Mouse (Mus musculus): ENCODE results near the gene Ctnnb1. TPM values are rescaled to one million over a fixed set of nuclear protein-coding genes. Genes with fewer than 3 reads are reported as not detected.

Ctnnb1 gene
- total and polyA plus RNA-seq, 2 experiments from 2014 or later = 214 to 857 TPM

GRCm38 (mm10) chr9:120893435-120893834 is 35.6 kb upstream of the Ctnnb1 start:
- no peak for ATAC-seq (ENCODE audit: insufficient read depth, low read depth)
- Histone ChIP-seq H3K36me3 (replicated peaks; ENCODE audit: control insufficient read depth, insufficient read depth, low read length) (no peaks in the 10 kb centered on the region), H3K4me3 (ENCODE audit: low read depth, low read length) (no peak overlapping the region), H3K27ac (ENCODE audit: low read depth) (no peak overlapping the region), H3K4me2 (ENCODE audit: low read depth, low read length) (no peak overlapping the region), H3K9ac (replicated peaks; ENCODE audit: low read depth, low read length) (no peak overlapping the region), H3K27me3 (ENCODE audit: control insufficient read depth, insufficient read depth, low read length) (no peaks in the 10 kb centered on the region), H3K9me3 (replicated peaks; ENCODE audit: control insufficient read depth, low read length) (no peaks in the 10 kb centered on the region), H3K4me1 (ENCODE audit: control insufficient read depth, insufficient read depth) (no peaks in the 10 kb centered on the region)
- 89% methylated on average over 11 of the region's 11 CpGs for whole genome bisulfite sequencing
- no peak for DNase-seq (ENCODE audit: low spot score)
- TF ChIP-seq CTCF (IDR thresholded peaks at IDR 0.05; ENCODE audit: low read depth) (no peak), EP300 (IDR thresholded peaks at IDR 0.05; ENCODE audit: low read depth) (no peak)

- H3K27ac ChIP-seq (ENCODE audit: low read depth) = no peak overlapping the region
- no peaks in the 10 kb centered on the region for H3K9me3 ChIP-seq (replicated peaks; ENCODE audit: control insufficient read depth, low read length)
- no peaks in the 10 kb centered on the region for H3K27me3 ChIP-seq (ENCODE audit: control insufficient read depth, insufficient read depth, low read length)
- DNase-seq (ENCODE audit: low spot score) = no peak
- H3K9ac ChIP-seq (replicated peaks; ENCODE audit: low read depth, low read length) = no peak overlapping the region
- 41% methylated on average over 10 of the region's 10 CpGs for WGBS
- ATAC-seq (ENCODE audit: insufficient read depth, low read depth) = no peak
- no peak overlapping the region for H3K4me3 ChIP-seq (ENCODE audit: low read depth, low read length)
- H3K36me3 ChIP-seq (replicated peaks; ENCODE audit: control insufficient read depth, insufficient read depth, low read length) = no peaks in the 10 kb centered on the region
- H3K4me2 ChIP-seq (ENCODE audit: low read depth, low read length) = no peak overlapping the region
- TF ChIP-seq CTCF (IDR thresholded peaks at IDR 0.05; ENCODE audit: low read depth) (no peak), EP300 (IDR thresholded peaks at IDR 0.05; ENCODE audit: low read depth) (no peak)
- no peaks in the 10 kb centered on the region for H3K4me1 ChIP-seq (ENCODE audit: control insufficient read depth, insufficient read depth)
Measured at GRCm38 (mm10) chr9:120893971-120894370, 35.0 kb upstream of the Ctnnb1 start.

DNA sequence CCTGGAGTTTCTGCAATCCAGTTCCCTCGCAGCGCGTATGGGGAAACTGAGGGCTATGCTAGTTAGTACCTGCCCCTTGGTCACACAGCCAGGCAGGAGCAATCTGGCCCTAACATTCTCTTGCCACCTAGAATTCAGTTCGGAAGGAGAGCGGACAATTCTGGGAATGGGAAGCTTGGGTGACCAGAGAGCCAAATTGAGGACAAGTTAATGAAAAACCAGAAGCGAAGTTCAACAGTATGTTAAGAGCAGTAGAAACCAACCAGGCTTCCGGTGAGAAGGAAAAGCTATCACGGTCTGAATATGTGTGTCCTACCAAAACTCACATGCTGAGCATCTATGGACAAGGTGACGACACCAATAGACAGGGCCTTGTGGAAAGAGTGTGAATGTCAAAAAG is 34.6 kb upstream of the Ctnnb1 start:
- no peaks in the 10 kb centered on the region for H3K27me3 ChIP-seq (ENCODE audit: control insufficient read depth, insufficient read depth, low read length)
- no peak overlapping the region for H3K9ac ChIP-seq (replicated peaks; ENCODE audit: low read depth, low read length)
- no peak for DNase-seq (ENCODE audit: low spot score)
- no peak overlapping the region for H3K4me2 ChIP-seq (ENCODE audit: low read depth, low read length)
- TF ChIP-seq EP300 (IDR thresholded peaks at IDR 0.05; ENCODE audit: low read depth) = no peak
- no peak for TF ChIP-seq CTCF (IDR thresholded peaks at IDR 0.05; ENCODE audit: low read depth)
- ATAC-seq (ENCODE audit: insufficient read depth, low read depth) = no peak
- H3K27ac ChIP-seq (ENCODE audit: low read depth) = no peak overlapping the region
- no peaks in the 10 kb centered on the region for H3K36me3 ChIP-seq (replicated peaks; ENCODE audit: control insufficient read depth, insufficient read depth, low read length)
- no peak overlapping the region for H3K4me3 ChIP-seq (ENCODE audit: low read depth, low read length)
- no peaks in the 10 kb centered on the region for H3K4me1 ChIP-seq (ENCODE audit: control insufficient read depth, insufficient read depth)
- no peaks in the 10 kb centered on the region for H3K9me3 ChIP-seq (replicated peaks; ENCODE audit: control insufficient read depth, low read length)
- 91% methylated on average over 9 of the region's 9 CpGs for WGBS

GRCm38 (mm10) chr9:120896502-120896901 is 32.5 kb upstream of the Ctnnb1 start:
- Histone ChIP-seq H3K9ac (replicated peaks; ENCODE audit: low read depth, low read length) (no peak overlapping the region), H3K4me1 (ENCODE audit: control insufficient read depth, insufficient read depth) (no peaks in the 10 kb centered on the region), H3K4me2 (ENCODE audit: low read depth, low read length) (no peak overlapping the region), H3K27ac (ENCODE audit: low read depth) (no peak overlapping the region), H3K9me3 (replicated peaks; ENCODE audit: control insufficient read depth, low read length) (no peaks in the 10 kb centered on the region), H3K36me3 (replicated peaks; ENCODE audit: control insufficient read depth, insufficient read depth, low read length) (no peaks in the 10 kb centered on the region), H3K4me3 (ENCODE audit: low read depth, low read length) (no peak overlapping the region), H3K27me3 (ENCODE audit: control insufficient read depth, insufficient read depth, low read length) (no peaks in the 10 kb centered on the region)
- ATAC-seq (ENCODE audit: insufficient read depth, low read depth) = no peak
- 56% methylated on average over 5 of the region's 5 CpGs for WGBS
- no peak for TF ChIP-seq EP300 (IDR thresholded peaks at IDR 0.05; ENCODE audit: low read depth)
- no peak for TF ChIP-seq CTCF (IDR thresholded peaks at IDR 0.05; ENCODE audit: low read depth)
- no peak for DNase-seq (ENCODE audit: low spot score)

DNA sequence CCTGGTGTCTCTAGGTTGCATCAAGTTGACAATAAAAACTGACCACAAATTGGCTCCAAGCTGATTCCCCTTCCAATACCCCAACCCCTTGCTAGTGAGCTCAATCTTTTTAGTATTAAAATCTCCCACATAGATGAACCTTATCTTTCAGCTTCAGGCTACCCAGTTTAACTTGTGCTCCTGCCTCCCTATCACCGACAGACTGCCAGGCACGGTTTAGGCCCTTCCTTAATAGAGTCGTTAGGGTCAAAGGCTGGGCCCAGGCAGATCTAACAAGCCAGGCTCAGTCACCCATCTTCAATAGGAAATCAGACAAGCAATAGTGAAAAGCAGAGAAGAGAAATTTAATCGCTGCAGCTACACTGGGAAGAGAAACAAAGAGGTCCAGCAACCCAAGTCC is 31.7 kb upstream of the Ctnnb1 start:
- no peak overlapping the region for H3K27ac ChIP-seq (ENCODE audit: low read depth)
- H3K4me3 ChIP-seq (ENCODE audit: low read depth, low read length) = no peak overlapping the region
- TF ChIP-seq EP300 (IDR thresholded peaks at IDR 0.05; ENCODE audit: low read depth) (no peak), CTCF (IDR thresholded peaks at IDR 0.05; ENCODE audit: low read depth) (no peak)
- H3K36me3 ChIP-seq (replicated peaks; ENCODE audit: control insufficient read depth, insufficient read depth, low read length) = no peaks in the 10 kb centered on the region
- DNase-seq (ENCODE audit: low spot score) = no peak
- H3K9me3 ChIP-seq (replicated peaks; ENCODE audit: control insufficient read depth, low read length) = no peaks in the 10 kb centered on the region
- H3K27me3 ChIP-seq (ENCODE audit: control insufficient read depth, insufficient read depth, low read length) = no peaks in the 10 kb centered on the region
- no peaks in the 10 kb centered on the region for H3K4me1 ChIP-seq (ENCODE audit: control insufficient read depth, insufficient read depth)
- H3K4me2 ChIP-seq (ENCODE audit: low read depth, low read length) = no peak overlapping the region
- H3K9ac ChIP-seq (replicated peaks; ENCODE audit: low read depth, low read length) = no peak overlapping the region
- ATAC-seq (ENCODE audit: insufficient read depth, low read depth) = no peak
- 66% methylated on average over 4 of the region's 4 CpGs for WGBS

DNA sequence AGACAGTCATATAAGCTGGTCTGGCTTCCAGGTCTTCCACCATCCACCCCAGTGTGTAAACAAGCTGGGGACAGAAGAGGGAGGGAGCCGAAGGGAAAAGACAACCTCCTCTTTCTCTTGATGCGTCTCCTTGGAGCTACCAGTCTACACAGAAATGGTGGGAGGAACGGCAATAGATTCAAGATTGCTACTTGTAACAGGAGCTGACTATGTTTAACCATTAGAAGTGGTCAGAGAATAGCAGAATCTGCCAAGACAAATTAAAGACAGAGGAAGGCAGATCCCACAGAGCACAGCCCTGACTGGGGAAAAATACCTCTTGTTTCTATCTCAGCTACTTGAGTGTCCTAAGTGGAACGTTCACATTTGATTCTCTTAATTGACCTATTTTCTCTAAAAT is 29.2 kb upstream of the Ctnnb1 start:
- no peaks in the 10 kb centered on the region for H3K4me1 ChIP-seq (ENCODE audit: control insufficient read depth, insufficient read depth)
- H3K27me3 ChIP-seq (ENCODE audit: control insufficient read depth, insufficient read depth, low read length) = no peaks in the 10 kb centered on the region
- WGBS = 68% methylated on average over 4 of the region's 4 CpGs
- H3K9ac ChIP-seq (replicated peaks; ENCODE audit: low read depth, low read length) = no peak overlapping the region
- no peaks in the 10 kb centered on the region for H3K9me3 ChIP-seq (replicated peaks; ENCODE audit: control insufficient read depth, low read length)
- DNase-seq (ENCODE audit: low spot score) (no peak), ATAC-seq (ENCODE audit: insufficient read depth, low read depth) (no peak)
- no peak overlapping the region for H3K4me2 ChIP-seq (ENCODE audit: low read depth, low read length)
- H3K4me3 ChIP-seq (ENCODE audit: low read depth, low read length) = no peak overlapping the region
- no peak overlapping the region for H3K27ac ChIP-seq (ENCODE audit: low read depth)
- TF ChIP-seq CTCF (IDR thresholded peaks at IDR 0.05; ENCODE audit: low read depth) (no peak), EP300 (IDR thresholded peaks at IDR 0.05; ENCODE audit: low read depth) (no peak)
- no peaks in the 10 kb centered on the region for H3K36me3 ChIP-seq (replicated peaks; ENCODE audit: control insufficient read depth, insufficient read depth, low read length)

Data from heart, postnatal 0 days (tissue).